21 mouse cellular contexts compared by ENCODE assay signal in genomic region chr10:122017063-122017462, GRCm38 (mm10). TPM values are rescaled to one million over a fixed set of nuclear protein-coding genes. Genes with fewer than 3 reads are reported as not detected.
DNase-seq lines count a peak whose midpoint lies in the region; ATAC-seq and TF ChIP-seq lines count a peak whose summit lies in the region.
"Had no signal": no experiment of that assay in that cellular context is flagged by ENCODE, and none has a peak within 500 bp of the region (broad histone marks: within the 10 kb centered on the region; RNA-seq: fewer than 3 reads in every experiment).

No protein-coding gene starts in this region.

- no peak overlapping the region for H3K9ac ChIP-seq in heart, embryonic 11.5 days (ENCODE audit: low read depth, low read length)
- H3K9ac ChIP-seq in kidney, postnatal 0 days (ENCODE audit: low read depth, low read length), result no peak overlapping the region
- no peak overlapping the region for H3K9ac ChIP-seq in limb, embryonic 13.5 days
- H3K9ac ChIP-seq: hindbrain, embryonic 13.5 days had no signal

- H3K9me3 ChIP-seq in heart, embryonic 10.5 days, result no peaks in the 10 kb centered on the region
- no peaks in the 10 kb centered on the region for H3K9me3 ChIP-seq in heart, embryonic 11.5 days (replicated peaks; ENCODE audit: control insufficient read depth, low read length)
- no peaks in the 10 kb centered on the region for H3K9me3 ChIP-seq in kidney, postnatal 0 days (replicated peaks; ENCODE audit: low read length)
- no peaks in the 10 kb centered on the region for H3K9me3 ChIP-seq in limb, embryonic 13.5 days
- H3K9me3 ChIP-seq: hindbrain, embryonic 13.5 days had no signal

- 61% methylated on average over 5 of the region's 5 CpGs for WGBS in heart, embryonic 10.5 days
- 45% methylated on average over 5 of the region's 5 CpGs for WGBS in heart, embryonic 11.5 days (ENCODE audit: insufficient replicate concordance)
- WGBS in kidney, postnatal 0 days, result 42% methylated on average over 5 of the region's 5 CpGs
- 58% methylated on average over 5 of the region's 5 CpGs for WGBS in limb, embryonic 13.5 days

- H3K4me2 ChIP-seq in heart, embryonic 11.5 days, result no peak overlapping the region
- no peak overlapping the region for H3K4me2 ChIP-seq in kidney, postnatal 0 days (ENCODE audit: low read length)
- H3K4me2 ChIP-seq in limb, embryonic 13.5 days (replicated peaks), result no peak overlapping the region
- H3K4me2 ChIP-seq in myocyte (ENCODE audit: low read depth), result no peak overlapping the region
- H3K4me2 ChIP-seq: hindbrain, embryonic 13.5 days had no signal

- no peak overlapping the region for H3K4me3 ChIP-seq in heart, embryonic 10.5 days
- H3K4me3 ChIP-seq in heart, embryonic 11.5 days (ENCODE audit: low read depth, low read length), result no peak overlapping the region
- H3K4me3 ChIP-seq in kidney, postnatal 0 days (replicated peaks; ENCODE audit: low read depth, low read length), result no peak overlapping the region
- H3K4me3 ChIP-seq in limb, embryonic 13.5 days, result no peak overlapping the region
- H3K4me3 ChIP-seq in myocyte, result no peak overlapping the region
- H3K4me3 ChIP-seq: hindbrain, embryonic 13.5 days; layer of hippocampus, adult 2 months had no signal

- H3K27ac ChIP-seq in heart, embryonic 10.5 days, result peak overlapping the region; percentile 33; the same call in 1 of the 2 replicates
- H3K27ac ChIP-seq in heart, embryonic 11.5 days (ENCODE audit: low read depth, low read length), result no peak overlapping the region
- no peak overlapping the region for H3K27ac ChIP-seq in kidney, postnatal 0 days
- no peak overlapping the region for H3K27ac ChIP-seq in limb, embryonic 13.5 days
- H3K27ac ChIP-seq: hindbrain, embryonic 13.5 days; layer of hippocampus, adult 2 months had no signal

- no peak for ATAC-seq in heart, embryonic 11.5 days (replicated peaks; ENCODE audit: insufficient number of reproducible peaks, low FRiP score, low TSS enrichment)
- peak; percentile 44; the same call in 1 of the 2 replicates for ATAC-seq in kidney, postnatal 0 days (replicated peaks; ENCODE audit: low FRiP score, low read depth)
- ATAC-seq in limb, embryonic 13.5 days (ENCODE audit: low FRiP score, low read depth), result peak; percentile 22; the same call in 1 of the 2 replicates
- ATAC-seq: CD4-positive, CD25-positive, alpha-beta regulatory T cell, adult 4 months; inflammation-experienced regulatory T-cells, adult 6 months; midbrain, embryonic 16.5 days; Patski had no signal

- no peak overlapping the region for H3ac ChIP-seq in myocyte (ENCODE audit: control insufficient read depth, insufficient read length)

- TF ChIP-seq POLR2A in myocyte (IDR thresholded peaks at IDR 0.05; ENCODE audit: insufficient read length, low read depth), result no peak

- DNase-seq in heart, embryonic 10.5 days (ENCODE audit: low spot score), result no peak
- peak; percentile 50 for DNase-seq in kidney, postnatal 0 days (ENCODE audit: low spot score)
- DNase-seq in kidney, postnatal 14 days, result no peak
- DNase-seq in yolk sac, embryonic 10.5 days (ENCODE audit: low spot score), result no peak
- no peak for DNase-seq in adrenal gland, adult 18-20 months (ENCODE audit: low spot score in 2 of 2)
- DNase-seq: cerebellum, postnatal 10 days; gastrocnemius, postnatal 10 days; kidney, postnatal 10 days; layer of hippocampus, postnatal 36 days; retina, postnatal 1 day; thymus, adult 18-20 months; thymus, postnatal 4 days had no signal

- no peaks in the 10 kb centered on the region for H3K79me2 ChIP-seq in myocyte (ENCODE audit: control insufficient read depth, insufficient read depth)

- H3K4me1 ChIP-seq in heart, embryonic 10.5 days, result peaks cover 28% of the 10 kb centered on the region
- H3K4me1 ChIP-seq in heart, embryonic 11.5 days (ENCODE audit: control insufficient read depth, insufficient read depth, low read length), result peaks cover 17% of the 10 kb centered on the region
- H3K4me1 ChIP-seq in kidney, postnatal 0 days (replicated peaks; ENCODE audit: insufficient read depth, low read length), result peaks cover 10% of the 10 kb centered on the region
- H3K4me1 ChIP-seq in limb, embryonic 13.5 days, result peaks cover 41% of the 10 kb centered on the region

- H3K36me3 ChIP-seq in heart, embryonic 10.5 days, result peaks cover 7% of the 10 kb centered on the region; the same call in 1 of the 2 replicates
- H3K36me3 ChIP-seq in heart, embryonic 11.5 days (ENCODE audit: control insufficient read depth, insufficient read depth, low read length), result no peaks in the 10 kb centered on the region
- H3K36me3 ChIP-seq in kidney, postnatal 0 days (ENCODE audit: insufficient read depth, low read length), result no peaks in the 10 kb centered on the region
- no peaks in the 10 kb centered on the region for H3K36me3 ChIP-seq in limb, embryonic 13.5 days
- H3K36me3 ChIP-seq in myocyte (ENCODE audit: control insufficient read depth, insufficient read depth), result no peaks in the 10 kb centered on the region
- H3K36me3 ChIP-seq: hindbrain, embryonic 13.5 days had no signal

- TF ChIP-seq CTCF in kidney, postnatal 0 days (IDR thresholded peaks at IDR 0.05; ENCODE audit: low read depth), result no peak

- peaks cover 40% of the 10 kb centered on the region for H3K27me3 ChIP-seq in heart, embryonic 10.5 days (ENCODE audit: insufficient read depth, poor library complexity, severe bottlenecking)
- peaks cover 8% of the 10 kb centered on the region for H3K27me3 ChIP-seq in heart, embryonic 11.5 days (ENCODE audit: control insufficient read depth, insufficient read depth, low read length)
- H3K27me3 ChIP-seq in kidney, postnatal 0 days (ENCODE audit: insufficient read depth, low read length), result no peaks in the 10 kb centered on the region
- H3K27me3 ChIP-seq in limb, embryonic 13.5 days, result no peaks in the 10 kb centered on the region
- H3K27me3 ChIP-seq in myocyte (ENCODE audit: control insufficient read depth, insufficient read depth, insufficient read length), result no peaks in the 10 kb centered on the region
- H3K27me3 ChIP-seq: hindbrain, embryonic 13.5 days; Patski had no signal

TF ChIP-seq in myocyte, 11 proteins besides CTCF, POLR2A, EP300 and RAD21:
- TF ChIP-seq USF1 (IDR thresholded peaks at IDR 0.05; ENCODE audit: low read depth) (no peak), POLR2AphosphoS2 (IDR thresholded peaks at IDR 0.05; ENCODE audit: insufficient read length, low read depth) (no peak), CEBPB (IDR thresholded peaks at IDR 0.05; ENCODE audit: insufficient read depth, poor library complexity, severe bottlenecking) (no peak), TCF12 (IDR thresholded peaks at IDR 0.05; ENCODE audit: insufficient read depth, poor library complexity, severe bottlenecking) (peak; percentile 2), REST (IDR thresholded peaks at IDR 0.05; ENCODE audit: insufficient read depth, insufficient read length) (no peak), MYOG (IDR thresholded peaks at IDR 0.05; ENCODE audit: control insufficient read depth in 1 of 3, insufficient read depth in 1 of 3, insufficient read length in 2 of 3, low read depth in 2 of 3) (peak; percentile 10 to 90 (median 43)), MAX (IDR thresholded peaks at IDR 0.05; ENCODE audit: low read depth) (no peak), E2F4 (IDR thresholded peaks at IDR 0.05; ENCODE audit: insufficient read depth) (no peak), SRF (IDR thresholded peaks at IDR 0.05; ENCODE audit: control insufficient read depth, insufficient read length, low read depth) (no peak), TCF3 (IDR thresholded peaks at IDR 0.05; ENCODE audit: insufficient read length, low read depth) (peak; percentile 16), MYOD1 (IDR thresholded peaks at IDR 0.05; ENCODE audit: control insufficient read depth in 1 of 3, insufficient read length in 2 of 3, low read depth in 2 of 3) (peak in 2 of 3 experiments; percentile 30 to 88)

RNA-seq across cellular contexts. Expression of gene Srgap1, which starts 30.1 kb away (rescaled TPM):
- 5.5 and 6.8 TPM in 2 replicates for polyA plus RNA-seq in heart, embryonic 10.5 days (2016; fragmentation: Nextera tagmentation; extraction: Ambion mirVana)
- polyA plus RNA-seq in heart, embryonic 11.5 days (2014; fragmentation: Nextera tagmentation; extraction: Ambion mirVana), result 3.3 and 8.2 TPM in 2 replicates
- polyA plus RNA-seq in kidney, postnatal 0 days (2015; fragmentation: Nextera tagmentation; extraction: Ambion mirVana), result 10.2 and 13.1 TPM in 2 replicates
- polyA plus RNA-seq in limb, embryonic 13.5 days (2015; fragmentation: Nextera tagmentation; extraction: Ambion mirVana), result 15.7 and 15.9 TPM in 2 replicates
- 1.2 TPM for polyA plus RNA-seq in myocyte (2012; fragmentation: generic; extraction: Trizol)
- total RNA-seq in adrenal gland, adult 18-20 months (2021), result 1 to 10 TPM; 1.3 to 1.5 TPM
